Mouse (Mus musculus) Patski (cell line): ENCODE data around the gene Csrp2. TPM values are rescaled to one million over a fixed set of nuclear protein-coding genes. Genes with fewer than 3 reads are reported as not detected.

ENCODE experiments used
- ATAC-seq: fragments of 100-300 bp; one replicate; pipeline ENCODE4 v1.8.0; 2021
- CTCF ChIA-PET: fragments of 350-600 bp; sonication (Branson Sonifier 250); formaldehyde crosslinking; loops from one replicate; lab custom pipeline; 2022; ENCODE audit warnings: inconsistent platforms; lab: Charles Lee
- POLR2A ChIA-PET: fragments of 350-600 bp; sonication (Branson Sonifier 250); formaldehyde crosslinking; loops from one replicate; lab custom pipeline; 2022; ENCODE audit warnings: antibody characterized with exemption, inconsistent platforms; lab: Charles Lee
- DNase-seq: peaks from one replicate; pipeline ENCODE4 v3.0.0-alpha.2; 2011; ENCODE audit warnings: low read depth, low spot score
- H3K27me3 ChIP-seq: fragments of 371-371 bp; one replicate; pipeline ENCODE4 v1.5.1; 2021
- CTCF ChIP-seq: fragments of 100-300 bp; IDR thresholded peaks from one replicate; pipeline ENCODE4 v1.5.1; 2021
- in situ Hi-C: fragments of 300-500 bp; cut with MboI; formaldehyde crosslinking; loops from 3 replicates; pipeline ENCODE4 v1.11.1; 2018; ENCODE audit warnings: low pct_unique_long_range_greater_than_20kb, mixed read lengths
- polyA plus RNA-seq: library from polyadenylated mRNA; unstranded; gene quantifications from one replicate; pipeline ENCODE4 v1.2.3, GENCODE M21; 2021

Gene Csrp2
- 17.6 TPM for polyA plus RNA-seq

DNA sequence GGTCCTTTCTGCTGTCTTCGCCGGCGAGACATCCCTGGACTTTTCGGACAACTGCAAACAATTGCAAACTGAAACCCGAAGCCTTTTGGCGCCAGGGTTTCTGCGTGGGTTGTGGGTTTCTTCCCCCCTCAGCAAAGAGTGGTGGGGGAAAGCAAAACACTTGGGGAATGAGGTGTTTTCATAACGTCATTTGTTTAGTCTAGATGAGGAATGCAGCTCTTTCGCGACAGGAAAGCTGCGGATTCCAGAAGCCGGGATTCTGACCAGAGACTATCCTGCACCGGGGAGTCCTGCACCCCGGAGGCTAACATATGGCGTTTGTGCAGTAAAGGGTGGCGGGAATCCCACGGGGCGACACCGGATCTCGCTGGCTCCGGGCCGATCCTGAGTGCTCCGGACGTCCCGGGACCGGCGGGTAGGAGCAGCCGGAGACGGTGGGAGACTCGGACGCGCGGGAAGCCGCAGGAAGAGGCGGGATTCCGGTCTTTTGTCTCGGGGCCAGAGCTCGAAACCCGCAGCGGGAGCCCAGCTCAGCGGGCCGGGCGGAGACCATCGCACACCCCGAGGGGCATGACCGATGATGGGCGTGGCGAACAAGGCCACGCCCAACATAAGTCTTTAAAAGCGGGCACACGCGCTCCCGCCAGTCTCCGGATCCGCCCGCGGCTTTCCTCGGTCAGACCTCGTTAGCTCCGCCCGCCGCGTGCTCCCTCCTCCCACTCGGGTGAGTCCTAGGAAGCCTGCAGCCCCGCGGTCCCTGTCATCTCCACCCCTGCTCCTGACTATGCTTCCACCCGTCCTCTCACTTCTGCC, at the start of gene Csrp2:
Gene Csrp2 (plus strand): TSS at position 259 of the 813 bp plus-strand sequence.
- ATAC-seq (peak; percentile 97), DNase-seq (peak; percentile 41)
- in situ Hi-C loops, result no loop called here
- ChIA-PET CTCF (interaction anchor here (1.0 kb wide), 1 partner anchor 125 kb away, joined by 3 read pairs; no protein-coding TSS in a partner anchor), POLR2A (interaction anchor here (0.5 to 1.6 kb wide), 3 partner anchors 28 to 446 kb away, joined by 3 to 5 read pairs (median 3); no protein-coding TSS in a partner anchor)
- no peaks in the 10 kb centered on the region for H3K27me3 ChIP-seq
- no peak for TF ChIP-seq CTCF

DNA sequence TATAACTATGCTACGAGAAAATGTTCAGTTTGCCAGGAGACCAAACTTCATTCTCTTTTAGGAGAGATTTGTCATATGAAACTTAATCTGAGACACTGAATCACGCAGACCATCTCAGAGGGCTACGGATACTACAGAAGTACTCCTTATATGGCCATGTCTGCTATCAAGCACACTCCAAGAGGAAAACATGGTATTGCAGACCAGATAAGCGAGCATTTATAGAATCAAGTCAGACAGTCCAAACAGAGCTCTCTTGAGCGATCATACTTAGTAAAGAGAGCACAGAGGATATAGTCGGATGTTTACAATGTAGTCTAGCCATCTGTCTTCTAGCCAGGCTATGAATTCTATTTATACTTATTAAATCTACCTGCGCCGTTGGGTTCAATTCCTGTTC, 44.7 kb upstream of the Csrp2 start:
- ChIA-PET POLR2A (no interaction called here), CTCF (interaction anchor here (0.8 kb wide), 1 partner anchor 8 kb away, joined by 3 read pairs; no protein-coding TSS in a partner anchor)
- H3K27me3 ChIP-seq, result peaks cover 5% of the 10 kb centered on the region
- no peak for TF ChIP-seq CTCF
- DNase-seq (no peak), ATAC-seq (no peak)
- in situ Hi-C loops, result no loop called here

GRCm38 (mm10) chr10:110876956-110877355, 42.6 kb upstream of the Csrp2 start:
- no peak for TF ChIP-seq CTCF
- peaks cover 5% of the 10 kb centered on the region for H3K27me3 ChIP-seq
- no peak for DNase-seq
- CTCF ChIA-PET, result interaction anchor here (1.8 kb wide), 1 partner anchor 18 kb away, joined by 4 read pairs; no protein-coding TSS in a partner anchor
- no peak for ATAC-seq
- POLR2A ChIA-PET, result no interaction called here
- in situ Hi-C loops, result no loop called here

DNA sequence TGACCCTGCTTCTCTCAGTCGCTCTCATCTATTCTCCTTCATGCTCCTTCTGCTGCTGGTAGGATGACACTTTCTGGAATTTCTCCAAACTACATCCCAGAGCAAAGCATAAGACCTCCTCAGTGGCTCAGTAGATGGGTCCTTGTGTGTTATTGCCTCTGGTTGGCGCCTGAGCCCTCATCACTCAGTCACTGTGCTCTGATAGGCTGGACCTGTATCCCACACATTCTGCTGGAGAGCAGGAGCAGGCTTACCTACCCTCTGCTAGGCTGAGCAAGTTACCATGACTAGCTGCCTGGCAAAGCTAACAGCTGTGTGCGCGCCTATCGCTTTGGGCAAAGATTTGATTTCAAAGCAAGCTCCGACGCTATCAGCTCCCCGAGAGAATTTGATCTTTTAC, 41.7 kb upstream of the Csrp2 start:
- in situ Hi-C loops, result no loop called here
- ChIA-PET POLR2A (interaction anchor here (0.6 kb wide), 2 partner anchors 195 to 1126 kb away, joined by 4 to 6 read pairs; no protein-coding TSS in a partner anchor), CTCF (interaction anchor here (1.8 kb wide), 1 partner anchor 17 kb away, joined by 4 read pairs; no protein-coding TSS in a partner anchor)
- H3K27me3 ChIP-seq, result peaks cover 5% of the 10 kb centered on the region
- ATAC-seq, result no peak
- TF ChIP-seq CTCF, result no peak
- DNase-seq, result no peak

- no peak for TF ChIP-seq CTCF
- peaks cover 5% of the 10 kb centered on the region for H3K27me3 ChIP-seq
- ATAC-seq, result peak; percentile 60
- POLR2A ChIA-PET, result no interaction called here
- in situ Hi-C loops, result no loop called here
- DNase-seq, result no peak
- CTCF ChIA-PET, result interaction anchor here (1.8 kb wide), 1 partner anchor 16 kb away, joined by 4 read pairs; no protein-coding TSS in a partner anchor
Measured at GRCm38 (mm10) chr10:110878641-110879040, 40.9 kb upstream of the Csrp2 start.

DNA sequence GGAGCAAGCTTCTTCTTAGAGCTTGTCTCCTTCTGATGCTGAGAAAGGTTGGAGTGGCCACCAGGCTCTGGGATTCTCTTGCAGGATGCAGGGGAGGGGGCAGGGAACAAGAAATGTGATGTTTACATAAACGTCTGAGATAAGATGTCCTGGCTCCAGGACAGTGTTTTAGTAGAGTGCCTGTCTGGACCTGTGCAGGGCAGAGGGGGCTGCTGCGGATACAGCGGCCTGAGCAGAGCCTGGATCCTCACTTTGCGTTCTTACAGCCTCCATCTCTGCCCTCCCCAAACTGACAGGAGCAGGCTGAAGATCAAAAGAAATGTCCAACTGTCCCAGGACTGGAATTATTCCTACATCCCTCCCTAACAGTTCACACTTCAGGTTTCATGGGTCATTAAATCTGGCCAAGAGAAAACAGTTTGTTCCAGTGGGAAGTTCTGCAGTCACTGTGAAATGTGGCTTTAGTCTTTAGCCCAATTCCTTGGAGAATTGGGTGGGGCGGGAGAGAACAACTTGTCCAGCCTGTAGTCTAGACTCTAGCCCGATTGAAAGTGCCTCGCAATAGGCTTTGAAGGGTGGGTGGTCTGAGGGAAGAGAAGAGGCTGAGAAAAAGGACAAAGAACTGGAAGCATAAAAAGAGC, 40.0 kb upstream of the Csrp2 start:
- ATAC-seq (no peak), DNase-seq (no peak)
- in situ Hi-C loops, result no loop called here
- CTCF ChIA-PET, result no interaction called here
- no peak for TF ChIP-seq CTCF
- POLR2A ChIA-PET, result no interaction called here
- H3K27me3 ChIP-seq, result peaks cover 5% of the 10 kb centered on the region

DNA sequence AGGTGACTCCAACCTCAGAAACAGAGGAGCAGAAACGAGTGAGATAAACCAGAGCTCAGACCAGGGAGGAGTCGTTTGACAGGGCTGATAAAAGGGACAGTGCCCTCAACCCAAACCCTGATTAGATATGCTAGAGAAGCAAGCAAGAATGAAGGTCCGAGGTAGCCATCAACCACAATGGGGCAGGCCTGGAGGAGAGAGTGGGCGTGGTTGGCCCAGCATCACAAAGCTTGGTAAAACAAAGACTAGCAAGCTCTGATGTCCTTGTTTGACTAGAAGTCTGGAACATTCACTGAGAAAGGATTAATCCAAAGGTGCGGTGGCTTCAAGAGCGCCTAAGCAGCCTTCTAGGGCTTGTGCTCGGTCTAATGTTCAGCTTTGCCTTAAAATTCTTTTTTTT, 38.2 kb upstream of the Csrp2 start:
- in situ Hi-C loops, result no loop called here
- DNase-seq, result no peak
- H3K27me3 ChIP-seq, result peaks cover 10% of the 10 kb centered on the region
- TF ChIP-seq CTCF, result no peak
- no peak for ATAC-seq
- ChIA-PET CTCF (no interaction called here), POLR2A (interaction anchor here (0.7 kb wide), 1 partner anchor 20 kb away, joined by 3 read pairs; no protein-coding TSS in a partner anchor)

DNA sequence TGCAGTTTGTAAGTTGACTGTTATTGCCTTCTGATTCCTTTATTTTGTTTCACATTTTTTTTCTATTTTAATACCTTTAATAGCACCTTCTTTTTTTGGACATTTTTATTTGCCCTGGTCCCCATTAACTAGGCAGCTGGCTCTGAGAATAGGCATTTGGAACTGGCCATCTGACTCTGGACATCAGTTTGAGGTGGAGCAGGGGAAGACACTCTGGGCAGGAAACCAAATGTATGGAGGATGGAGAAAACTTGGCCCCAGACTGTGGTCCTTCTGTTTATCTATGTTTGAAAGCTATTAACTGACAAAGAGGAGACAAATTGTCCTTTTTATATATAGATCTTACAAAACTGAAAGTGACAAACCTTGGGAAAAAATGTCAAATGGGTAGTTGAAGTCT, 36.9 kb upstream of the Csrp2 start:
- DNase-seq, result no peak
- ChIA-PET CTCF (no interaction called here), POLR2A (no interaction called here)
- peaks cover 10% of the 10 kb centered on the region for H3K27me3 ChIP-seq
- no peak for TF ChIP-seq CTCF
- ATAC-seq, result no peak
- in situ Hi-C loops, result no loop called here

- ChIA-PET CTCF (no interaction called here), POLR2A (no interaction called here)
- no peak for TF ChIP-seq CTCF
- DNase-seq (no peak), ATAC-seq (no peak)
- in situ Hi-C loops, result no loop called here
- peaks cover 10% of the 10 kb centered on the region for H3K27me3 ChIP-seq
Measured at GRCm38 (mm10) chr10:110890656-110891272, 28.8 kb upstream of the Csrp2 start.

DNA sequence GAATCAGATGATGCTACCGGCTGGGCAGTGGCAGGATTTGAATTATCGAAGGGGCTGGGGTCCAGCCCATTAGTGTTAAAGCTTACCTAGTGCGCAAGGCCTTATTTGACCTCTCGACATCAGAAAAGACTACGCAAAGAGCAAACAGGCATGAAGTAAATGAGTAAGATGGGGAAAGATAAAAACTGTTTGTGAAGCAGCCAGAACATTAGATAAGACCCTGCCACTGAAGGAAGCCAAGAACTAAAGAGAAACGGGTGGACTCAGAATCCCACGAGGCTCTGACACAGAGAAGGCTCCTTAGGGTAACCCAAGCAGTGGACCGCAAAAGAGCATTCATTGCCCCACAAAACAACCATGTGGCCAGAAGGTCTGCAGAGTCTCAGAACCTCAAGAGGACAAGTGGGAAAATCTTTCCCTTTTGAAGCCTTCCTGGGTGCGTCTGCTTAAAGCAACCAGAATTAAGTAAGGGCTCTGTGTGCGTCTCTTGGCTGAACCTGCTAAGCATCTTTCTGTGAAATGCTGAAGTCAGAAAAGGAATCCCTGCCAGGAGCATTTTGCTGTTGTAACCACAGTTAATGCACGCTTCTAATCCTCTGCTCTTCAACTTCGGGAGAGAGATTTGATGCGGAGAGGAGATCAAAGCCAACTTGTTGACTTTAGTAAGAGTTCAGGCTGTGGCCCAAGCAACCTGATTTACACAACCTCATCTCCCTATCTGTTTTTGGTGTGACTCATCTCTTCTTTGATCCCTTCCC, 19.7 kb upstream of the Csrp2 start:
- no peak for TF ChIP-seq CTCF
- H3K27me3 ChIP-seq, result no peaks in the 10 kb centered on the region
- peak; percentile 57 for ATAC-seq
- ChIA-PET CTCF (interaction anchor here (0.9 kb wide), 1 partner anchor 14 kb away, joined by 3 read pairs; no protein-coding TSS in a partner anchor), POLR2A (no interaction called here)
- in situ Hi-C loops, result no loop called here
- DNase-seq, result peak; percentile 64
